Mouse (Mus musculus): ENCODE data around the gene Nfkbid. TPM values are rescaled to one million over a fixed set of nuclear protein-coding genes. Genes with fewer than 3 reads are reported as not detected.
A peak's percentile ranks its signal among the peaks of the same experiment; 100 is the strongest.

Nfkbid gene
- polyA plus RNA-seq (2014; fragmentation: Nextera tagmentation; extraction: Ambion mirVana): 1.7 and 2.0 TPM in 2 replicates

DNA sequence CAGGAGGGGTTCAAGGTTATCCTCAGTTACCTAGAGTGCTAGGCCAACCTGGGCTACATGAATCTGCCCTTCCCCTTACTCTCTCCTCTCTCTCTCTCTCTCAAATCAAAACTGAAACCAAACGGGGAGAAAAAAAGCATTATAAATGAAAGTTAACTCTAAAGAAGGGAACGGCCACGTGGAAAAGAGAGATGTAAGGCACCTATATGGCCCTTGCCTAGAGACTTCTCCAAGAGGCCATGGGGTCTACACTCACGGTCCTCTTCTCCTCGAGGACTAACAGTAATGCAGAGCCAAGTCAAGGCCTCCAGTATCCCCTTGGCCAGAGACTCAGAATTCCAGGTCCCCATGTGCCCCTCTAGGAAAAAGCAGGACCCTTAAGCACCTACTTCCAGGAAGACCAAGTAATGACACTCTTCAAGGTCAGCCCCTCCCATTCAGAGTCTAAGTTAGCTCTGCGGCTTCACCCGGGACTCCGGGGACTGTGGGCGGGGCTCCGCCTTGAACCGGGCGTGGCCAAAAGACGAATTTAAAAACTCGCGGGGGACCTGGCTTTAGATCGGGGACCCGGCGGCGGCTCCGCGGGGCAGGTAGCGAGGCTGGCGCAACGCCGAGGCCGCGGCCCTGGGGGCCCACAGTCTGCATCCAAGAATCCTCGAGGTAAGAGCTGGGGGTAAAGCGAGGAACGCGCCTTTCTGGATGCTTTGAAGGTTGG, at the start of gene Nfkbid:
TSS of gene Nfkbid (plus strand) at position 558 of the 715 bp plus-strand sequence.
- Histone ChIP-seq H3K36me3 (ENCODE audit: insufficient read depth) (no peaks in the 10 kb centered on the region; the same call in 1 of the 2 replicates), H3K9me3 (ENCODE audit: low read depth, low read length) (no peaks in the 10 kb centered on the region; the same call in 1 of the 2 replicates), H3K4me2 (peak within 1 kb of the TSS; percentile 93), H3K9ac (peak within 1 kb of the TSS; percentile 55), H3K27ac (ENCODE audit: low read depth) (peak within 1 kb of the TSS; percentile 69), H3K4me3 (ENCODE audit: low read depth, low read length) (peak within 1 kb of the TSS; percentile 56), H3K27me3 (ENCODE audit: insufficient read depth, low read length) (0 out of 2 replicates have a peak, but pooled peaks cover 3% of the 10 kb centered on the region), H3K4me1 (ENCODE audit: insufficient read depth) (0 out of 2 replicates have a peak, but pooled peaks cover 3% of the 10 kb centered on the region)
- TF ChIP-seq CTCF (IDR thresholded peaks at IDR 0.05; ENCODE audit: low read depth): no peak
- ATAC-seq (ENCODE audit: insufficient read depth): peak; percentile 39; the same call in 1 of the 2 replicates
- peak; percentile 71 for DNase-seq
- 9% methylated on average over 31 of the region's 31 CpGs for WGBS

DNA sequence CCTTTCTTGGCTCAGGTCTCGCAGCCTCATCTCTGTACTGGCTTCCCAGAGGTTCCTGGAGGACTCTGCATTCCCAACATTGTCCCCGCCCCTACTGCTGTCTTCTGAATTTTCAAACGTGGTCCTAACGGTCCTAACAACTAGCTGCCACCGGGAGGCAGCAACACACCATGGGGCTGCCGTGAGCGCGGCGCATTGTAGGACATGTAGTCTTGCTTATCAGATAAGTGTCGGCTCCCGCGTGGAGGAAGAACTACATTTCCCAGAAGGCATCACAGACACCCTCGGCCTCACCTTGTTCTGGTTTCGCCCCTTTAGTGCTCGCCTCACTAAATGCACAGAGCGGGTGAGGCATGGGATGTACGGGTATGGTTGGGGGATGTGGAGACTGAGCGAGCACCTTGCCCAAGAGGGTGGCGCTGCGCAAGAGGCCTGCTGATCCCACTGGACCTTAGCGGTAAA, 48.0 kb upstream of the Nfkbid start:
- H3K36me3 ChIP-seq (ENCODE audit: insufficient read depth): no peaks in the 10 kb centered on the region
- no peaks in the 10 kb centered on the region for H3K4me1 ChIP-seq (ENCODE audit: insufficient read depth)
- peak; percentile 98 for DNase-seq
- no peaks in the 10 kb centered on the region for H3K27me3 ChIP-seq (ENCODE audit: insufficient read depth, low read length)
- H3K27ac ChIP-seq (ENCODE audit: low read depth): no peak overlapping the region
- under 1% methylated on average over 21 of the region's 21 CpGs for WGBS
- TF ChIP-seq CTCF (IDR thresholded peaks at IDR 0.05; ENCODE audit: low read depth): peak; percentile 95
- ATAC-seq (ENCODE audit: insufficient read depth): peak; percentile 99
- peak overlapping the region; percentile 67 for H3K4me2 ChIP-seq
- peak overlapping the region; percentile 43 for H3K4me3 ChIP-seq (ENCODE audit: low read depth, low read length)
- H3K9me3 ChIP-seq (ENCODE audit: low read depth, low read length): no peaks in the 10 kb centered on the region
- H3K9ac ChIP-seq: peak overlapping the region; percentile 44

DNA sequence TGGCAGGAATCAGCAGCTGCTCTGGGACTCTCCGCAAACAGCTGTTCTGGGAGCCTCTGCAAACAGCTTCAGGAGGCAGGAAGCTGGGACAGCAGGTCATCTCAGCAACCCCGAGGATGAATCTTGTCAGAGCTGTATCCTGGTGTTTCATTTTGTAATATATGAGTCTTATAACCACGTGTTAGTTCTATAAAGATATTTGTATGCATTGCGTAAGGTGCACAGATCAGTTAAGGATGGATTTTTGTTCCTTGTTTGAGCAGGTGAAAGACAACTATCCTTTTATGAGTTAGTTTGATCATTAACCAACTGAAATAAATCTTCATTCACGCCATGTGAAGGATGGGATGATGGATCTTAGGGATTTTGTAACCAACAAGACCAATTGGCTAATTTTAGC, 41.5 kb upstream of the Nfkbid start:
- WGBS: 56% methylated on average over 5 of the region's 5 CpGs
- no peak for TF ChIP-seq CTCF (IDR thresholded peaks at IDR 0.05; ENCODE audit: low read depth)
- no peaks in the 10 kb centered on the region for H3K36me3 ChIP-seq (ENCODE audit: insufficient read depth)

DNA sequence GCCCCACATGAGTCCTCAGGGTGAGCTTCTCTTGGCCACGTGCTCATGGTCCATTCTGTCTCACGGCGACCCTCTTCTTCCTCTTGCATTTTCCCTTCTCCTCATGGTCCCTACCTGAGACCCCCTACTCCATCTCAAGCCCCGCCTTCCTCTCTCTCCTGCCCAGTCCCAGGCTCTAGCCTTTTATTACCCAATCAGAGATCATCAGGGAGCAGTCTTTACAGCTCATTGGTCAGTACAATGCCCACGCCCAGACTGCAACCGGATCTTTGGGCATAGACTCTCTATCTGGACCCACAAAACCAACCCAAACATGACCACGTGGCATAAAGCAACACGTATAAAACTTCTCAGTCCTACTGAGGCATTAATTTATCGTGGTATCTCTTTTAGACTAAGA, 37.4 kb upstream of the Nfkbid start:
- H3K4me2 ChIP-seq: no peak overlapping the region
- TF ChIP-seq CTCF (IDR thresholded peaks at IDR 0.05; ENCODE audit: low read depth): no peak
- no peak overlapping the region for H3K4me3 ChIP-seq (ENCODE audit: low read depth, low read length)
- H3K4me1 ChIP-seq (ENCODE audit: insufficient read depth): no peaks in the 10 kb centered on the region
- no peaks in the 10 kb centered on the region for H3K9me3 ChIP-seq (ENCODE audit: low read depth, low read length)
- DNase-seq (no peak), ATAC-seq (ENCODE audit: insufficient read depth) (no peak)
- WGBS: 76% methylated on average over 9 of the region's 9 CpGs
- no peak overlapping the region for H3K9ac ChIP-seq
- H3K27ac ChIP-seq (ENCODE audit: low read depth): no peak overlapping the region
- H3K27me3 ChIP-seq (ENCODE audit: insufficient read depth, low read length): no peaks in the 10 kb centered on the region
- no peaks in the 10 kb centered on the region for H3K36me3 ChIP-seq (ENCODE audit: insufficient read depth)

More for the DNA sequence above, 41.5 kb upstream of the Nfkbid start:
- ATAC-seq (ENCODE audit: insufficient read depth) (no peak), DNase-seq (no peak)
- H3K9ac ChIP-seq: no peak overlapping the region
- no peaks in the 10 kb centered on the region for H3K4me1 ChIP-seq (ENCODE audit: insufficient read depth)
- no peaks in the 10 kb centered on the region for H3K27me3 ChIP-seq (ENCODE audit: insufficient read depth, low read length)
- no peak overlapping the region for H3K4me2 ChIP-seq
- H3K9me3 ChIP-seq (ENCODE audit: low read depth, low read length): no peaks in the 10 kb centered on the region
- no peak overlapping the region for H3K4me3 ChIP-seq (ENCODE audit: low read depth, low read length)
- H3K27ac ChIP-seq (ENCODE audit: low read depth): no peak overlapping the region

DNA sequence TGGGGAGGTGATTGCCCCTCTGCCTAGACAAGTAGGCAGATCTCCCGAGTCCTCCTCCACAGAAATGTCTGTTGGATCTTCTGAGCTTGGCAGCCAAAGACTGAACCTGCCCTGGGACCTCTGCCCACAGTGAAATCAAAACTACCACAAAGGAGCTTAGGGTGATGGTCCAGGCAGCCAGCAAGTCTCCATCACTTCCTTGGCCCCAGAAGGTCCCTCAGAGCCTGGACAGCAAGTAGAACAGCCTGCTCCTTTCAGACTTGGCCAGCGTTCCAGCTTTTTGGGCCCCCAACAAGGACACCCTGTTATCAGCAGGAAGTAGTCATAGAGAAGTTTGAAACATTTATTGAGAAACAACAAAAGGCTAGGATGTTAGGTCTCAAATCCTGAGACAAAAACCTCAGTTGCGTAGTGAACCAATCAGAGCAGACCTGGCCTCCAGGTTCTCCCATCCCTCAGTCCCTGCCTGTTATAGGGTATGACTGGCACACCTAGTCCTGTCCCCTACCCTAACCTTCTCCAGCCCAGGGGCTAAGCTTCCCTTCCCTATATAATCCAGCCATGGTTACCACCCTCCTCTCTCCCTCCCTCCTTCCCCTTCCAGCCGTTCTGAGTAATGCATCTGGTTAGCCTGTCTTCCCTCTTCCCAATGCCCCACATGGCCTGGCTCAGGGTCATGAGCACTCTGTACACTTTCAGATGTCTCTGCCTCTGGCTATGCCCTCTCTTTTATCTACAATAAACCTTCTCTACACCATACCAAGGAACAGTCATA, 28.6 kb upstream of the Nfkbid start:
- H3K4me1 ChIP-seq (ENCODE audit: insufficient read depth): no peaks in the 10 kb centered on the region
- no peaks in the 10 kb centered on the region for H3K36me3 ChIP-seq (ENCODE audit: insufficient read depth)
- no peak overlapping the region for H3K27ac ChIP-seq (ENCODE audit: low read depth)
- H3K4me2 ChIP-seq: no peak overlapping the region
- no peak for TF ChIP-seq CTCF (IDR thresholded peaks at IDR 0.05; ENCODE audit: low read depth)
- no peaks in the 10 kb centered on the region for H3K27me3 ChIP-seq (ENCODE audit: insufficient read depth, low read length)
- ATAC-seq (ENCODE audit: insufficient read depth) (no peak), DNase-seq (no peak)
- no peaks in the 10 kb centered on the region for H3K9me3 ChIP-seq (ENCODE audit: low read depth, low read length)
- no peak overlapping the region for H3K9ac ChIP-seq
- H3K4me3 ChIP-seq (ENCODE audit: low read depth, low read length): no peak overlapping the region
- 60% methylated on average over 4 of the region's 4 CpGs for WGBS

DNA sequence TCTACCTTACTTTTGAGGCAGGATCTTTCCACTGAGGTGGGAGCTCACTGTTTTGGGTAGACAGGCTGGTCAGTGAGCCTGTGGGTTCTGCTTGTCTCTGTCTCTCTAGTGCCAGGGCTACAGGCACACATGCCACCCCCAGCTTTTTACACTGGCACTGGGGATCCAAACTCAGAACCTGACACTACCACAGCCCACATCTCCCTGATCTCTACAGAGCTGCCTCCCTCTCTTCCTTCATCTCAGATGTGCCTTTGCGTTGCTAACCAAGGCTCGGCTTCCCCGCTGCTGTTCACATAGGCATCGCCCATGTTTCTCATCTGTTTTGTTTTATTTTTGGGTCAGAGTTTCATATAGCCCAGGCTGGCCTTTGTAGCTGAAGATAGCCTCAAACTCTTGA, 27.9 kb upstream of the Nfkbid start:
- Histone ChIP-seq H3K9me3 (ENCODE audit: low read depth, low read length) (no peaks in the 10 kb centered on the region), H3K4me3 (ENCODE audit: low read depth, low read length) (no peak overlapping the region), H3K36me3 (ENCODE audit: insufficient read depth) (no peaks in the 10 kb centered on the region), H3K27me3 (ENCODE audit: insufficient read depth, low read length) (no peaks in the 10 kb centered on the region), H3K4me2 (no peak overlapping the region), H3K27ac (ENCODE audit: low read depth) (peak overlapping the region; percentile 61), H3K9ac (no peak overlapping the region), H3K4me1 (ENCODE audit: insufficient read depth) (no peaks in the 10 kb centered on the region)
- TF ChIP-seq CTCF (IDR thresholded peaks at IDR 0.05; ENCODE audit: low read depth): no peak
- DNase-seq (no peak), ATAC-seq (ENCODE audit: insufficient read depth) (no peak)
- 88% methylated on average over 4 of the region's 4 CpGs for WGBS

DNA sequence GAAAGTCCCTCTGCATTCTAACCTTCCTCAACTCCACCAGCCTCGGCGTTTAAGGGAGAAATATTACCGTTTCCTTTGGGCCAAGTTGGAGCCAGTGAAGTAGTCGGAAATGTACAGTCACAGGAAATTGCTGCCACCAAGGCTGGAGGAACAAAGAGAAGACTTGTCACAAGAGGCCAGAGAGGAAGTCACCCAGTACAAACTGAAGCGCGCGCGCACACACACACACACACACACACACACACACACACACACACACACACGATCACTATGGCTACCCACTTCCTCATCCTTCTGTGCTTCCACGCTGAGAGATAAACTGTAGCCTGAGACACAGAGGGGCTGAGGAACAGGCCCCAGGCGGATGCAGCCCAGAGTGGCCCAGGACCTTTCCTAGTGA, 27.2 kb upstream of the Nfkbid start:
- Histone ChIP-seq H3K27me3 (ENCODE audit: insufficient read depth, low read length) (no peaks in the 10 kb centered on the region), H3K4me3 (ENCODE audit: low read depth, low read length) (no peak overlapping the region), H3K9me3 (ENCODE audit: low read depth, low read length) (no peaks in the 10 kb centered on the region), H3K4me1 (ENCODE audit: insufficient read depth) (no peaks in the 10 kb centered on the region), H3K9ac (no peak overlapping the region), H3K4me2 (no peak overlapping the region), H3K36me3 (ENCODE audit: insufficient read depth) (no peaks in the 10 kb centered on the region), H3K27ac (ENCODE audit: low read depth) (no peak overlapping the region)
- peak; percentile 65 for DNase-seq
- peak; percentile 78 for ATAC-seq (ENCODE audit: insufficient read depth)
- TF ChIP-seq CTCF (IDR thresholded peaks at IDR 0.05; ENCODE audit: low read depth): no peak
- WGBS: 30% methylated on average over 11 of the region's 11 CpGs
